8 mouse cellular contexts compared by ENCODE assay signal in the genomic region with DNA sequence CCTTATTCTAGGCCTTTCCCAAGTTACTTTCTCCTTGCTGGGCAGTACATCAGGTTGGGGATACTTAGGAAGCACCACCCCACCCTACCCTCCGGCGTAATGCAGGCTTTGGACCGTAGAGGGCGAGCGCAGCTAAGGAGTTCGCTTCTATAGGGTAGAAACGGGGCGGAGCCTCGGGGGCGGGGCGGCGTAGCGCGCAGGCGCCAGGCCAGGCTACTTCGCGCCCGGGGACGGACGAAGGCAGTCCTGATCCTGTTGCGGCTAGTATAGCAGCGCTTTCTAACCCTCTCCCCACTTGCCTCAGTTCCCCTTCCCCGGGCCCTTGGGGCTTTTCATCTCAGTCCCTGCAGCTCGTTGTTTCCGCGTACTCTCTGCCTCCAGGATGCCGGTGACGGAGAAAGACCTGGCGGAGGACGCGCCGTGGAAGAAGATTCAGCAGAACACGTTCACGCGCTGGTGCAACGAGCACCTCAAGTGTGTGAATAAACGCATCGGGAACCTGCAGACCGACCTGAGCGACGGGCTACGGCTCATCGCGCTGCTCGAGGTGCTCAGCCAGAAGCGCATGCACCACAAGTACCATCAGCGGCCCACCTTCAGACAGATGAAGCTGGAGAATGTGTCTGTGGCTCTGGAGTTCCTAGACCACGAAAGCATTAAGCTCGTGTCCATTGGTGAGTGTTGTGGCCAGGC. TPM values are rescaled to one million over a fixed set of nuclear protein-coding genes. Genes with fewer than 3 reads are reported as not detected.
DNase-seq lines count a peak whose midpoint lies in the region; ATAC-seq lines count a peak whose summit lies in the region.

TSS of gene Flnb (plus strand) at position 188 of the 693 bp plus-strand sequence.

- ATAC-seq in intestine, embryonic 15.5 days: peak; percentile 96
- peak; percentile 99 for ATAC-seq in megakaryocyte-erythroid progenitor cell, adult 5-6 weeks (replicated peaks; ENCODE audit: low FRiP score, low TSS enrichment, poor library complexity, severe bottlenecking)

- intact Hi-C loops in left cerebral cortex, postnatal 14 days (cut with DNase I): loop anchor here (2.0 to 5.0 kb wide), 4 partner anchors 69 to 179 kb away; no protein-coding TSS in a partner anchor

- under 1% methylated on average over 49 of the region's 49 CpGs for WGBS in intestine, embryonic 15.5 days

- H3K4me1 ChIP-seq in intestine, embryonic 15.5 days (replicated peaks): peaks cover 31% of the 10 kb centered on the region

- no peaks in the 10 kb centered on the region for H3K36me3 ChIP-seq in intestine, embryonic 15.5 days

- H3K4me2 ChIP-seq in intestine, embryonic 15.5 days (replicated peaks): peak within 1 kb of the TSS; percentile 89

- no peaks in the 10 kb centered on the region for H3K27me3 ChIP-seq in intestine, embryonic 15.5 days (replicated peaks)

- peak; percentile 90 for DNase-seq in adrenal gland, adult 8-10 months
- peak; percentile 96 for DNase-seq in embryo, embryonic 11 days
- peak; percentile 96 to 97 for DNase-seq in gastrocnemius, postnatal 4 days (ENCODE audit: low spot score in 2 of 2)
- peak; percentile 96 to 98 for DNase-seq in left cerebral cortex, postnatal 14 days (ENCODE audit: low spot score in 2 of 2)
- DNase-seq in right cerebral cortex, postnatal 14 days: peak; percentile 98
- peak; percentile 99 for DNase-seq in urinary bladder, postnatal 25 days (ENCODE audit: low spot score)

- peak within 1 kb of the TSS; percentile 74 for H3K27ac ChIP-seq in intestine, embryonic 15.5 days

- H3K4me3 ChIP-seq in intestine, embryonic 15.5 days (replicated peaks): peak within 1 kb of the TSS; percentile 77

- no peaks in the 10 kb centered on the region for H3K9me3 ChIP-seq in intestine, embryonic 15.5 days

- peak within 1 kb of the TSS; percentile 79 for H3K9ac ChIP-seq in intestine, embryonic 15.5 days

RNA-seq across cellular contexts. Expression of gene Flnb, which starts in this region (rescaled TPM):
- total RNA-seq in adrenal gland, adult 8-10 months (2022): 10 to 100 TPM; 54.5 to 77.3 (median 65.8) TPM
- total RNA-seq in gastrocnemius, postnatal 4 days (2021): 10 to 100 TPM; 48.6 to 48.8 TPM
- 17.4 and 18.4 TPM in 2 replicates for polyA plus RNA-seq in intestine, embryonic 15.5 days (2015; fragmentation: Nextera tagmentation; extraction: Ambion mirVana)
- 10 to 100 TPM; 31.2 to 33.8 TPM for total RNA-seq in left cerebral cortex, postnatal 14 days (2021)
- total RNA-seq in megakaryocyte-erythroid progenitor cell, adult 5-6 weeks (2014; fragmentation: Nextera tagmentation): 0.76 and 1.5 TPM in 2 replicates
- total RNA-seq in megakaryocyte-erythroid progenitor cell, adult 5-6 weeks (2017): 1.3 and 1.9 TPM in 2 replicates

Comparison
In these comparisons a context has a peak if more than half of its experiments do, and no peak if none do; other contexts are left out.
1. Peak in every context shown above with its lines: DNase-seq, ATAC-seq, H3K4me3 ChIP-seq and H3K27ac ChIP-seq.
2. RNA of gene Flnb (total RNA-seq): 54.5 to 77.3 TPM in adrenal gland, adult 8-10 months, 48.6 to 48.8 TPM in gastrocnemius, postnatal 4 days and 31.2 to 33.8 TPM in left cerebral cortex, postnatal 14 days; 0.76 to 1.9 TPM in megakaryocyte-erythroid progenitor cell, adult 5-6 weeks; every median in the first group is over 10 times any median in the second.